ENCODE assay signal across 15 mouse cellular contexts in genomic region chr9:15531204-15531603, GRCm38 (mm10).
"Had no signal": no experiment of that assay in that cellular context is flagged by ENCODE, and none has a peak within 500 bp of the region (broad histone marks: within the 10 kb centered on the region; RNA-seq: fewer than 3 reads in every experiment).

No protein-coding gene starts in this region.

- H3K27me3 ChIP-seq: liver, embryonic 15.5 days; neural tube, embryonic 12.5 days had no signal

- H3K4me3 ChIP-seq: left cerebral cortex, adult 2 months; limb, embryonic 10.5 days; liver, embryonic 15.5 days; midbrain, embryonic 10.5 days; myocyte; neural tube, embryonic 12.5 days had no signal

- H3K9me3 ChIP-seq: limb, embryonic 10.5 days; liver, embryonic 15.5 days; midbrain, embryonic 10.5 days; neural tube, embryonic 12.5 days had no signal

- H3K9ac ChIP-seq: liver, embryonic 15.5 days; lung, embryonic 14.5 days; neural tube, embryonic 12.5 days had no signal

- H3K36me3 ChIP-seq: neural tube, embryonic 12.5 days had no signal

- DNase-seq: kidney, adult 2 months; lung, embryonic 14.5 days; lung, postnatal 10 days; lung, postnatal 4 days; midbrain, embryonic 14.5 days; right cerebral cortex, adult 18-20 months; spleen, adult 18-20 months; thymus, postnatal 4 days had no signal

- H3K27ac ChIP-seq: left cerebral cortex, adult 2 months; limb, embryonic 10.5 days; liver, embryonic 15.5 days; midbrain, embryonic 10.5 days; neural tube, embryonic 12.5 days had no signal

- H3K4me2 ChIP-seq: liver, embryonic 11.5 days; liver, embryonic 15.5 days; lung, embryonic 14.5 days; neural tube, embryonic 12.5 days had no signal
